Mouse (Mus musculus): ENCODE results near the gene Gm8297.
"Not testable (repeated sequence)": the region's sequence is repeated elsewhere in the genome, so short reads cannot be mapped to it uniquely, and the experiment has no call there.

Gene Gm8297

DNA sequence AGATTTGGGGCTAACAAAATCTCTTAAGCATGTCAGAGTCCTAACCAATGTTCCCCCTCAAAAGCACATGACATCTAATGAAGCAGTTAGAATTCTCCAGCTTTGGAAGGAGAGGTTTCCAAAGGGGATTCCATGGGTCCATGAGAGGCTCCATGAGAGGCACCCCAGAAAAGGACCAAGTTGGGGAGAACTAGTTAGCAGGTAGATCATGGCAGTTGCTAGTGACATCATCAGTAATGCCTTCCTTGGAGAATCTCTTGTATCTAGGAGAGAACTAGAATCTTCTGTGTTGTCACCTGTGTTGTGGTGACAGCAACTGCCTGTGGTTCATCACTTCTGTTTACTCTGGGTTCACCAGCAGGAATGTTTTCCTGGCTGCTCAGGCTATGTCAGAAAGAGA lies at the start of gene Gm8297:
TSS of gene Gm8297 (plus strand) at position 301 of the 400 bp plus-strand sequence.
- DNase-seq (ENCODE audit: low read depth, low spot score): not testable (repeated sequence)

DNA sequence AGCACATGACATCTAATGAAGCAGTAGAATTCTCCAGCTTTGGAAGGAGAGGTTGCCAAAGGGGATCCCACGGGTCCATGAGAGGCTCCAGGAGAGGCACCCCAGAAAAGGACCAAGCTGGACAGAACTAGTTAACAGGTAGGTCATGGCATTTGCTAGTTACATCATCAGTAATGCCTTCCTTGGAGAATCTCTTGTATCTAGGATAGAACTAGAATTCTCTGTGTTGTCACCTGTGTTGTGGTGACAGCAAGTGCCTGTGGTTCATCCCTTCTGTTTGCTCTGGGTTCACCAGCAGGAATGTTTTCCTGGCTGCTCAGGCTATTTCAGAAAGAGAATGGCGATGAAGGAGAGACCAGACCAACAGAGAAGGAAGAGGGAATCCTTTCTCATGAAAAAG lies 31.9 kb downstream of the Gm8297 start, which contains the start of gene Gm3298:
TSS of gene Gm3298 (plus strand) at position 301 of the 400 bp plus-strand sequence.
- DNase-seq (ENCODE audit: low read depth, low spot score): not testable (repeated sequence)
